Mouse (Mus musculus): ENCODE data around the gene Syt5.

GRCm38 (mm10) chr7:4526341-4527301 lies 20.7 kb downstream of the Syt5 start:
- TF ChIP-seq POLR2A (IDR thresholded peaks at IDR 0.05; ENCODE audit: borderline replicate concordance, extremely low read depth, low read depth, low read length) (no peak), CTCF (IDR thresholded peaks at IDR 0.05; ENCODE audit: insufficient read depth, low read length) (peak; percentile 65)
